ENCODE assay signal across 12 mouse cellular contexts in genomic region chr8:46595593-46595992, GRCm38 (mm10). TPM values are rescaled to one million over a fixed set of nuclear protein-coding genes. Genes with fewer than 3 reads are reported as not detected.
DNase-seq lines count a peak whose midpoint lies in the region; ATAC-seq and TF ChIP-seq lines count a peak whose summit lies in the region.
"Had no signal": no experiment of that assay in that cellular context is flagged by ENCODE, and none has a peak within 500 bp of the region (broad histone marks: within the 10 kb centered on the region; RNA-seq: fewer than 3 reads in every experiment).

No protein-coding gene starts in this region.

- no peaks in the 10 kb centered on the region for H3K9me3 ChIP-seq in liver, postnatal 0 days (ENCODE audit: low read length)
- no peaks in the 10 kb centered on the region for H3K9me3 ChIP-seq in hindbrain, postnatal 0 days (ENCODE audit: low read length)
- no peaks in the 10 kb centered on the region for H3K9me3 ChIP-seq in limb, embryonic 10.5 days (replicated peaks)
- H3K9me3 ChIP-seq: embryonic facial prominence, embryonic 15.5 days had no signal

- peaks cover 4% of the 10 kb centered on the region for H3K36me3 ChIP-seq in liver, postnatal 0 days (replicated peaks; ENCODE audit: insufficient read depth, low read length)
- no peaks in the 10 kb centered on the region for H3K36me3 ChIP-seq in hindbrain, postnatal 0 days (ENCODE audit: insufficient read depth, low read length)
- H3K36me3 ChIP-seq in limb, embryonic 10.5 days = peaks cover 10% of the 10 kb centered on the region; the same call in 1 of the 2 replicates

- no peak for TF ChIP-seq CTCF in liver, postnatal 0 days (IDR thresholded peaks at IDR 0.05; ENCODE audit: low read depth)
- TF ChIP-seq CTCF in hindbrain, postnatal 0 days (IDR thresholded peaks at IDR 0.05; ENCODE audit: low read depth) = no peak

- WGBS in liver, postnatal 0 days (ENCODE audit: insufficient replicate concordance) = 40% methylated on average over 2 of the region's 2 CpGs
- WGBS in hindbrain, postnatal 0 days = 86% methylated on average over 2 of the region's 2 CpGs
- WGBS in limb, embryonic 10.5 days = 90% methylated on average over 2 of the region's 2 CpGs

- no peak overlapping the region for H3K4me2 ChIP-seq in liver, postnatal 0 days (ENCODE audit: low read depth, low read length)
- no peak overlapping the region for H3K4me2 ChIP-seq in hindbrain, postnatal 0 days (ENCODE audit: low read depth, low read length)
- H3K4me2 ChIP-seq: embryonic facial prominence, embryonic 15.5 days had no signal

- no peak overlapping the region for H3K9ac ChIP-seq in liver, postnatal 0 days (replicated peaks)
- H3K9ac ChIP-seq in hindbrain, postnatal 0 days (replicated peaks; ENCODE audit: low read length) = no peak overlapping the region
- H3K9ac ChIP-seq: embryonic facial prominence, embryonic 15.5 days; liver, embryonic 14.5 days had no signal

- H3K4me1 ChIP-seq in liver, postnatal 0 days (ENCODE audit: insufficient read depth) = 0 out of 2 replicates have a peak, but pooled peaks cover 6% of the 10 kb centered on the region
- no peaks in the 10 kb centered on the region for H3K4me1 ChIP-seq in hindbrain, postnatal 0 days (ENCODE audit: insufficient read depth, low read length)
- H3K4me1 ChIP-seq in limb, embryonic 10.5 days = no peaks in the 10 kb centered on the region
- H3K4me1 ChIP-seq: embryonic facial prominence, embryonic 15.5 days had no signal

- DNase-seq in adrenal gland, postnatal 10 days = peak; percentile 26
- no peak for DNase-seq in adrenal gland, postnatal 4 days (ENCODE audit: low spot score in 2 of 2)
- DNase-seq in layer of hippocampus, adult 9-11 months = peak; percentile 56
- no peak for DNase-seq in layer of hippocampus, adult 18-20 months (ENCODE audit: low spot score in 2 of 2)
- peak; percentile 97 for DNase-seq in MEL-GATA-1-ER (ENCODE audit: extremely low read depth, low read depth)
- DNase-seq in liver, postnatal 0 days = peak; percentile 27
- no peak for DNase-seq in hindbrain, postnatal 0 days (ENCODE audit: low spot score)
- no peak for DNase-seq in limb, embryonic 10.5 days (ENCODE audit: low spot score)
- DNase-seq: right cerebral cortex, postnatal 4 days had no signal

- no peak overlapping the region for H3K4me3 ChIP-seq in liver, postnatal 0 days (ENCODE audit: low read depth, low read length)
- no peak overlapping the region for H3K4me3 ChIP-seq in hindbrain, postnatal 0 days (ENCODE audit: low read length)
- H3K4me3 ChIP-seq in limb, embryonic 10.5 days = no peak overlapping the region
- H3K4me3 ChIP-seq: embryonic facial prominence, embryonic 15.5 days had no signal

- H3K27me3 ChIP-seq in liver, postnatal 0 days (ENCODE audit: insufficient read depth, low read length) = no peaks in the 10 kb centered on the region
- H3K27me3 ChIP-seq in hindbrain, postnatal 0 days (ENCODE audit: insufficient read depth, low read length) = no peaks in the 10 kb centered on the region
- no peaks in the 10 kb centered on the region for H3K27me3 ChIP-seq in limb, embryonic 10.5 days (ENCODE audit: low read depth, poor library complexity, severe bottlenecking)
- H3K27me3 ChIP-seq: embryonic facial prominence, embryonic 15.5 days had no signal

- TF ChIP-seq EP300 in liver, postnatal 0 days (IDR thresholded peaks at IDR 0.05; ENCODE audit: low read depth) = no peak

- peak; percentile 63 for ATAC-seq in liver, postnatal 0 days
- no peak for ATAC-seq in hindbrain, postnatal 0 days
- ATAC-seq: intestine, embryonic 16.5 days had no signal

- H3K27ac ChIP-seq in liver, postnatal 0 days (ENCODE audit: low read depth) = peak overlapping the region; percentile 59
- no peak overlapping the region for H3K27ac ChIP-seq in hindbrain, postnatal 0 days
- no peak overlapping the region for H3K27ac ChIP-seq in limb, embryonic 10.5 days
- H3K27ac ChIP-seq: embryonic facial prominence, embryonic 15.5 days; liver, embryonic 14.5 days had no signal

RNA-seq across cellular contexts. Expression of gene Primpol, which starts 21.4 kb away (rescaled TPM):
- 10 to 100 TPM; 12.0 to 17.4 TPM for total RNA-seq in adrenal gland, postnatal 10 days (2021)
- total RNA-seq in adrenal gland, postnatal 4 days (2021) = 10 to 100 TPM; 18.0 to 21.7 TPM
- total RNA-seq in layer of hippocampus, adult 18-20 months (2021) = 1 to 10 TPM; 3.6 to 5.0 TPM
- polyA plus RNA-seq in liver, postnatal 0 days (2015; fragmentation: Nextera tagmentation; extraction: Ambion mirVana) = 4.2 and 4.5 TPM in 2 replicates
- 2.8 and 4.0 TPM in 2 replicates for total RNA-seq in hindbrain, postnatal 0 days (2014; rRNA removed)
- 4.8 and 4.9 TPM in 2 replicates for polyA plus RNA-seq in hindbrain, postnatal 0 days (2015; fragmentation: Nextera tagmentation; extraction: Ambion mirVana)
- 8.9 and 11.4 TPM in 2 replicates for polyA plus RNA-seq in limb, embryonic 10.5 days (2016; fragmentation: Nextera tagmentation; extraction: Ambion mirVana)

RNA-seq across cellular contexts. Expression of gene Casp3, which starts 21.5 kb away (rescaled TPM):
- total RNA-seq in adrenal gland, postnatal 10 days (2021) = 10 to 100 TPM; 18.0 to 21.8 TPM
- 10 to 100 TPM; 35.1 to 35.2 TPM for total RNA-seq in adrenal gland, postnatal 4 days (2021)
- total RNA-seq in layer of hippocampus, adult 18-20 months (2021) = 1 to 10 TPM; 9.1 to 9.7 TPM
- 19.0 and 20.7 TPM in 2 replicates for polyA plus RNA-seq in liver, postnatal 0 days (2015; fragmentation: Nextera tagmentation; extraction: Ambion mirVana)
- total RNA-seq in hindbrain, postnatal 0 days (2014; rRNA removed) = 87.8 and 92.0 TPM in 2 replicates
- polyA plus RNA-seq in hindbrain, postnatal 0 days (2015; fragmentation: Nextera tagmentation; extraction: Ambion mirVana) = 165 and 174 TPM in 2 replicates
- polyA plus RNA-seq in limb, embryonic 10.5 days (2016; fragmentation: Nextera tagmentation; extraction: Ambion mirVana) = 128 and 145 TPM in 2 replicates

RNA-seq across cellular contexts. Expression of gene Cenpu, which starts 43.8 kb away (rescaled TPM):
- 1 to 10 TPM; 5.7 to 6.8 TPM for total RNA-seq in adrenal gland, postnatal 10 days (2021)
- 10 to 100 TPM in 1 of 2 experiments, 1 to 10 TPM in 1; 9.4 to 10.8 TPM for total RNA-seq in adrenal gland, postnatal 4 days (2021)
- total RNA-seq in layer of hippocampus, adult 18-20 months (2021) = 1 to 10 TPM; 1.4 to 2.1 TPM
- polyA plus RNA-seq in liver, postnatal 0 days (2015; fragmentation: Nextera tagmentation; extraction: Ambion mirVana) = 8.2 and 9.7 TPM in 2 replicates
- total RNA-seq in hindbrain, postnatal 0 days (2014; rRNA removed) = 2.2 and 6.0 TPM in 2 replicates
- polyA plus RNA-seq in hindbrain, postnatal 0 days (2015; fragmentation: Nextera tagmentation; extraction: Ambion mirVana) = 7.5 and 8.0 TPM in 2 replicates
- 26.5 and 27.1 TPM in 2 replicates for polyA plus RNA-seq in limb, embryonic 10.5 days (2016; fragmentation: Nextera tagmentation; extraction: Ambion mirVana)

Comparison
In these comparisons a context has a peak if more than half of its experiments do, and no peak if none do; other contexts are left out.
1. DNase-seq: peak in adrenal gland, postnatal 10 days (single experiment), layer of hippocampus, adult 9-11 months (single experiment), MEL-GATA-1-ER (single experiment) and liver, postnatal 0 days (single experiment); none in adrenal gland, postnatal 4 days (0 of 2), layer of hippocampus, adult 18-20 months (0 of 2), hindbrain, postnatal 0 days (single experiment) and limb, embryonic 10.5 days (single experiment).